Mouse (Mus musculus): Measurements from ENCODE around the gene Iqck. TPM values are rescaled to one million over a fixed set of nuclear protein-coding genes. Genes with fewer than 3 reads are reported as not detected.

The Iqck gene
- polyA plus RNA-seq, 1 experiment: 41.3 TPM

- no peaks in the 10 kb centered on the region for H3K27me3 ChIP-seq (ENCODE audit: control insufficient read depth, insufficient read depth, low read length)
- H3K27ac ChIP-seq (ENCODE audit: control insufficient read depth, insufficient read depth, low read depth, low read length): no peak overlapping the region
- TF ChIP-seq CTCF (IDR thresholded peaks at IDR 0.05; ENCODE audit: control insufficient read depth, insufficient read depth, insufficient replicate concordance, low read depth, low read length) (no peak), POLR2A (IDR thresholded peaks at IDR 0.05; ENCODE audit: control insufficient read depth, low read depth, low read length) (no peak)
- no peaks in the 10 kb centered on the region for H3K4me1 ChIP-seq (ENCODE audit: control insufficient read depth, insufficient read depth, low read length)
- no peak overlapping the region for H3K4me3 ChIP-seq (ENCODE audit: control insufficient read depth, low read depth, low read length)
- H3K36me3 ChIP-seq (ENCODE audit: control insufficient read depth, insufficient read depth, low read length): no peaks in the 10 kb centered on the region
These were observed 98.2 kb downstream of the Iqck start for GRCm38 (mm10) chr7:118953626-118954282.

- H3K4me3 ChIP-seq (ENCODE audit: control insufficient read depth, low read depth, low read length): no peak overlapping the region
- no peak overlapping the region for H3K27ac ChIP-seq (ENCODE audit: control insufficient read depth, insufficient read depth, low read depth, low read length)
- no peaks in the 10 kb centered on the region for H3K36me3 ChIP-seq (ENCODE audit: control insufficient read depth, insufficient read depth, low read length)
- H3K4me1 ChIP-seq (ENCODE audit: control insufficient read depth, insufficient read depth, low read length): no peaks in the 10 kb centered on the region
- H3K27me3 ChIP-seq (ENCODE audit: control insufficient read depth, insufficient read depth, low read length): no peaks in the 10 kb centered on the region
- TF ChIP-seq POLR2A (IDR thresholded peaks at IDR 0.05; ENCODE audit: control insufficient read depth, low read depth, low read length) (no peak), CTCF (IDR thresholded peaks at IDR 0.05; ENCODE audit: control insufficient read depth, insufficient read depth, insufficient replicate concordance, low read depth, low read length) (no peak)
These were observed 99.4 kb downstream of the Iqck start for GRCm38 (mm10) chr7:118954968-118955367.

DNA sequence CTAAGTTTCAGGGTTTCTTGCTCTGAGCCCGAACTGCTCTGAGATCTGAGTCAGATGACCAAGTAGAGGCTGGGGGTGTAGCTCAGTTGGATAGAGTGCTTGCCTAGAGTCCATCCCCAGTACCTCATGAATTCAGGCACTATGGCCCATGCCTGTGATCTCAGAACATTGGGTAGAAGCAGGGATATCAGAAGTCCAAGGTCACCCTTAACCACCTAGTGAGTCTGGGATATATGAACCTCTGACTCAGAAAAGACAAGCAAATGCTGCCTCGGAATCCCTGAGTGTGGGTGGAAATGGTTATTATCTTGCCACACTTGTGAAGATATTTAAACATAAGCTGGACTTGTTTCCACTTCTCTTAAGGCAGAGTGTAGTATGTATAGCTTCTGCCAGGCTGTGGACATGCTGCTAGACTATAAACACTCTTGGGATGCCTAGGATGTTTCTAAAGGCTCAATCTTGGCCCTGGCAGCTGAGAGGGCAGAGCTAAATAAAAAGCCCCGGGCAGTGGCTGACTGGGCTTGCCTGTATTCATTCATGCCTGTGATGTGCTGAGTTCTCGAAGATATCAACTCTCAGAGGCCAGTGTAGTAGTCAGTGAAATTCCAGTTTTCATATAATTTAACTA, 101.2 kb downstream of the Iqck start:
- Histone ChIP-seq H3K4me1 (ENCODE audit: control insufficient read depth, insufficient read depth, low read length) (no peaks in the 10 kb centered on the region), H3K27me3 (ENCODE audit: control insufficient read depth, insufficient read depth, low read length) (no peaks in the 10 kb centered on the region), H3K4me3 (ENCODE audit: control insufficient read depth, low read depth, low read length) (no peak overlapping the region), H3K36me3 (ENCODE audit: control insufficient read depth, insufficient read depth, low read length) (no peaks in the 10 kb centered on the region), H3K27ac (ENCODE audit: control insufficient read depth, insufficient read depth, low read depth, low read length) (no peak overlapping the region)
- TF ChIP-seq POLR2A (IDR thresholded peaks at IDR 0.05; ENCODE audit: control insufficient read depth, low read depth, low read length) (no peak), CTCF (IDR thresholded peaks at IDR 0.05; ENCODE audit: control insufficient read depth, insufficient read depth, insufficient replicate concordance, low read depth, low read length) (no peak)

DNA sequence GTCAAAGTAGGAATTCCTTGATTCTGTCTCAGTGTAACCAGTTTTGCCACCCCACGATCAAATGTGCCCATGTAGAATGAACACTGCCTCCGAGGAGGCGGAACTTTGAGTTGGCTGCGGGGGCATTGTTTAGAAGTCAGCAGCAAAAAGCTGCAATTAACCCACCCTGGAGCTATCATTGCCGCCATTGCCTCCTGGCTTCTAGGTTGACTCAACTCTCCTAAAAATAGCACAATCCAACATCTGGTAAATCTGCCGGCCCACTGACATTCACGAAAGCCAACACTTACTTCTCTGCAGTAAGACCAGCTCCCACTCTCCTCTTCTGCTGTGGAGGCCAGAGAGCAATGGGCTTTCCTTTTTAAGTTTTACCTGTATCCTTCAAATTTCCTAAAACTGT, 103.7 kb downstream of the Iqck start:
- no peaks in the 10 kb centered on the region for H3K36me3 ChIP-seq (ENCODE audit: control insufficient read depth, insufficient read depth, low read length)
- H3K27ac ChIP-seq (ENCODE audit: control insufficient read depth, insufficient read depth, low read depth, low read length): no peak overlapping the region
- H3K4me1 ChIP-seq (ENCODE audit: control insufficient read depth, insufficient read depth, low read length): no peaks in the 10 kb centered on the region
- no peak overlapping the region for H3K4me3 ChIP-seq (ENCODE audit: control insufficient read depth, low read depth, low read length)
- TF ChIP-seq CTCF (IDR thresholded peaks at IDR 0.05; ENCODE audit: control insufficient read depth, insufficient read depth, insufficient replicate concordance, low read depth, low read length): no peak
- H3K27me3 ChIP-seq (ENCODE audit: control insufficient read depth, insufficient read depth, low read length): no peaks in the 10 kb centered on the region

DNA sequence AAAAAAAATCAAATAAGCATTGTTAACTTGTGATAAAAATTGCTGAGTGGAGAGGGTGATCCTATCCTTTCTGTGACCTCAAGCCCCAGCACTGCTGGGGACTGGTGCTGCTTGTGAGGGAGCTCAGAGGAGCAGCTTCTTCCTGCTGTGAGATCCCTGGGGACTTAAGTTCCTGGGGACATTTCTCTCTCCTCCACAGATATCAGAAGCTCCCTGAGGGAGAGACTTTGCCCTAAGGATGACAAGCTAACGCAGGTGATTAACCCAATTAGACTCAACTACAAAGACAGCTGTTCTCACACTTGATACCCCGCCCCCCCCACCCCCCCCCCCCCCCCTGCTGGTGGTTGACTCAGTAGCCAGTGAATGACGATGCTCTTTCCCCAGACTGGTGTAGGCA, 109.2 kb downstream of the Iqck start:
- H3K27ac ChIP-seq (ENCODE audit: control insufficient read depth, insufficient read depth, low read depth, low read length): no peak overlapping the region
- H3K36me3 ChIP-seq (ENCODE audit: control insufficient read depth, insufficient read depth, low read length): no peaks in the 10 kb centered on the region
- TF ChIP-seq POLR2A (IDR thresholded peaks at IDR 0.05; ENCODE audit: control insufficient read depth, low read depth, low read length) (no peak), CTCF (IDR thresholded peaks at IDR 0.05; ENCODE audit: control insufficient read depth, insufficient read depth, insufficient replicate concordance, low read depth, low read length) (no peak)
- no peaks in the 10 kb centered on the region for H3K4me1 ChIP-seq (ENCODE audit: control insufficient read depth, insufficient read depth, low read length)
- no peaks in the 10 kb centered on the region for H3K27me3 ChIP-seq (ENCODE audit: control insufficient read depth, insufficient read depth, low read length)
- H3K4me3 ChIP-seq (ENCODE audit: control insufficient read depth, low read depth, low read length): no peak overlapping the region

- no peaks in the 10 kb centered on the region for H3K36me3 ChIP-seq (ENCODE audit: control insufficient read depth, insufficient read depth, low read length)
- H3K27ac ChIP-seq (ENCODE audit: control insufficient read depth, insufficient read depth, low read depth, low read length): no peak overlapping the region
- no peak overlapping the region for H3K4me3 ChIP-seq (ENCODE audit: control insufficient read depth, low read depth, low read length)
- H3K4me1 ChIP-seq (ENCODE audit: control insufficient read depth, insufficient read depth, low read length): no peaks in the 10 kb centered on the region
- TF ChIP-seq POLR2A (IDR thresholded peaks at IDR 0.05; ENCODE audit: control insufficient read depth, low read depth, low read length): no peak
- TF ChIP-seq CTCF (IDR thresholded peaks at IDR 0.05; ENCODE audit: control insufficient read depth, insufficient read depth, insufficient replicate concordance, low read depth, low read length): no peak
- H3K27me3 ChIP-seq (ENCODE audit: control insufficient read depth, insufficient read depth, low read length): no peaks in the 10 kb centered on the region
These were observed 109.6 kb downstream of the Iqck start for GRCm38 (mm10) chr7:118965198-118965597.

DNA sequence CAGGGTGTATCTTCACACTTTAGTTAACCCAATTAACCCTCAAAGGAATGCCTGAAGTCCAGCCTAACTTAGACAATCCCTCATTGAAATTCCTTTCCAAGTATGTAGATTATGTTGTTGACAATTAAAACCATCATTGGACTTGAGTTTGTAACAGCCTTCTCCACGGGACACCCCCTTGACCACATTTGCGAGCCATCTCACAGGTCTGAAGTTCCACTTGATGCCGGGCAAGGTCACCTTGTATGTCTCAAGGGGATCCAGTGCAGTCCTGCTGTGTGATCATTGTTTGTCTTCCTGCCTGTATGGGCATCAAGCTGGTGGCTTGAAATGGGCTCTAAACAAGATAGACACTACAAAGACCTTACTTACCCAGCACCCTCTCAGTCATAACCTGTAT, 113.3 kb downstream of the Iqck start:
- TF ChIP-seq POLR2A (IDR thresholded peaks at IDR 0.05; ENCODE audit: control insufficient read depth, low read depth, low read length) (no peak), CTCF (IDR thresholded peaks at IDR 0.05; ENCODE audit: control insufficient read depth, insufficient read depth, insufficient replicate concordance, low read depth, low read length) (no peak)
- Histone ChIP-seq H3K27me3 (ENCODE audit: control insufficient read depth, insufficient read depth, low read length) (no peaks in the 10 kb centered on the region), H3K4me1 (ENCODE audit: control insufficient read depth, insufficient read depth, low read length) (no peaks in the 10 kb centered on the region), H3K27ac (ENCODE audit: control insufficient read depth, insufficient read depth, low read depth, low read length) (no peak overlapping the region), H3K4me3 (ENCODE audit: control insufficient read depth, low read depth, low read length) (no peak overlapping the region), H3K36me3 (ENCODE audit: control insufficient read depth, insufficient read depth, low read length) (no peaks in the 10 kb centered on the region)
